Mouse (Mus musculus): ENCODE measurements around the gene Gm37419. TPM values are rescaled to one million over a fixed set of nuclear protein-coding genes. Genes with fewer than 3 reads are reported as not detected.

Gm37419 gene
- not detected in 2 replicates for polyA plus RNA-seq (2016; fragmentation: Nextera tagmentation; extraction: Ambion mirVana)

- H3K36me3 ChIP-seq (replicated peaks): no peaks in the 10 kb centered on the region
- H3K27me3 ChIP-seq: peaks cover 33% of the 10 kb centered on the region
- peak within 1 kb of the TSS; percentile 95 for H3K4me2 ChIP-seq
- H3K27ac ChIP-seq: peak within 1 kb of the TSS; percentile 98
- H3K9ac ChIP-seq: peak within 1 kb of the TSS; percentile 87
- no peaks in the 10 kb centered on the region for H3K9me3 ChIP-seq
- peak within 1 kb of the TSS; percentile 73 for H3K4me3 ChIP-seq (replicated peaks)
- under 1% methylated on average over 68 of the region's 68 CpGs for WGBS
- peaks cover 47% of the 10 kb centered on the region for H3K4me1 ChIP-seq
- ATAC-seq (ENCODE audit: low FRiP score): peak; percentile 89
Measured at GRCm38 (mm10) chr16:23988466-23989208, at the start of gene Gm37419, which contains the start of gene Bcl6. Gene Gm37419 (plus strand): TSS chr16:23988482. Gene Bcl6 (minus strand): TSS chr16:23988852.

DNA sequence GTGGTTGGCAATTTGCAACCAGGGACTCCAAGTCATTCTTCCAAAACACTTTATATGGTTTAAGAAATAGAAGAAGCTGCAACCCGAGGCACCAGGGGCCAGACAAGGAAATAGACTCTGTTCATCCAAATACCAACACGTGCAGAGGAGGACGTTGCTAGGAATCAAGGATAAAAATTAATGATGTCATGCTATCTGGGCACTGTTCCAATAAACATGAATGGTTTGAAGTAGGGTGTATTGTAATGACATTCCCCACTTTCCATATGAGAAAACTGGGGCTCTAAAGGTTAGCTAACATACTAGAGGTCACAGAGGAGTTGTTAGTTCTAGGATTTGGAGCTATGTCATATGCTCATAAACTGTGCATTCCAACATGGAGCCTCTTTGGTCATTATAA, 43.5 kb upstream of the Gm37419 start:
- Histone ChIP-seq H3K4me3 (replicated peaks) (no peak overlapping the region), H3K4me1 (no peaks in the 10 kb centered on the region), H3K4me2 (no peak overlapping the region), H3K27me3 (no peaks in the 10 kb centered on the region), H3K36me3 (replicated peaks) (no peaks in the 10 kb centered on the region), H3K27ac (no peak overlapping the region), H3K9ac (no peak overlapping the region), H3K9me3 (no peaks in the 10 kb centered on the region)
- no peak for ATAC-seq (ENCODE audit: low FRiP score)
- WGBS: 60% methylated on average over 3 of the region's 3 CpGs

- H3K4me2 ChIP-seq: no peak overlapping the region
- no peaks in the 10 kb centered on the region for H3K4me1 ChIP-seq
- no peak for ATAC-seq (ENCODE audit: low FRiP score)
- H3K27ac ChIP-seq: no peak overlapping the region
- no peaks in the 10 kb centered on the region for H3K27me3 ChIP-seq
- H3K9ac ChIP-seq: no peak overlapping the region
- no peak overlapping the region for H3K4me3 ChIP-seq (replicated peaks)
- no peaks in the 10 kb centered on the region for H3K36me3 ChIP-seq (replicated peaks)
- no peaks in the 10 kb centered on the region for H3K9me3 ChIP-seq
- 93% methylated on average over 6 of the region's 6 CpGs for WGBS
Measured at GRCm38 (mm10) chr16:23947654-23948053, 40.6 kb upstream of the Gm37419 start.

DNA sequence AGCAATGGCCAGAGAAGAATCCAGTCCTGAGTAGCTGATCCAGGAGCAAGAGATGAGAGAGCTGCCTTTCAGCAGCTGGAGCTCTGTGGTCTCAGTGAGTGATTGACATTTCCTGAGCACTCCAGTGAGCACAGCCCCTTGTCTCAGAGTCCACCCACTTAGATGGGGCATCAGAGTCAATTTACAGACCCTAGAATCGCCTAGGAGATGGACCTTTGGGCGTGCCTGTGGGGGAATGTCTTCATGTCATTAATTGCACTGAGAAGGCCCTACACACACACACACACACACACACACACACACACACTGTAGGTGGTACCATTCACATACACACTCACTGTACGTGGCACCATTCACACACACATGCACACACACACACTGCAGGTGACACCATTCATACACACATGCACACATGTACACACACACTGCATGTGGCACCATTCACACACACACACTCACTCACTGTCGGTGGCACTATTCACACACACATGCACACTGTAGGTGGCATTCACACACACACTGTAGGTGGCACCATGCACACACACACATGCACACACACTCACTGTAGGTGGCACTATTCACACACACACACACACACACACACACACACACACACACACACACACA, 36.1 kb upstream of the Gm37419 start:
- H3K9me3 ChIP-seq: no peaks in the 10 kb centered on the region
- 82% methylated on average over 4 of the region's 4 CpGs for WGBS
- H3K27me3 ChIP-seq: no peaks in the 10 kb centered on the region
- H3K9ac ChIP-seq: no peak overlapping the region
- H3K4me3 ChIP-seq (replicated peaks): no peak overlapping the region
- ATAC-seq (ENCODE audit: low FRiP score): 0 out of 2 replicates have a peak, but pooled peaks have one; percentile 27
- no peaks in the 10 kb centered on the region for H3K36me3 ChIP-seq (replicated peaks)
- no peak overlapping the region for H3K4me2 ChIP-seq
- no peaks in the 10 kb centered on the region for H3K4me1 ChIP-seq
- no peak overlapping the region for H3K27ac ChIP-seq

DNA sequence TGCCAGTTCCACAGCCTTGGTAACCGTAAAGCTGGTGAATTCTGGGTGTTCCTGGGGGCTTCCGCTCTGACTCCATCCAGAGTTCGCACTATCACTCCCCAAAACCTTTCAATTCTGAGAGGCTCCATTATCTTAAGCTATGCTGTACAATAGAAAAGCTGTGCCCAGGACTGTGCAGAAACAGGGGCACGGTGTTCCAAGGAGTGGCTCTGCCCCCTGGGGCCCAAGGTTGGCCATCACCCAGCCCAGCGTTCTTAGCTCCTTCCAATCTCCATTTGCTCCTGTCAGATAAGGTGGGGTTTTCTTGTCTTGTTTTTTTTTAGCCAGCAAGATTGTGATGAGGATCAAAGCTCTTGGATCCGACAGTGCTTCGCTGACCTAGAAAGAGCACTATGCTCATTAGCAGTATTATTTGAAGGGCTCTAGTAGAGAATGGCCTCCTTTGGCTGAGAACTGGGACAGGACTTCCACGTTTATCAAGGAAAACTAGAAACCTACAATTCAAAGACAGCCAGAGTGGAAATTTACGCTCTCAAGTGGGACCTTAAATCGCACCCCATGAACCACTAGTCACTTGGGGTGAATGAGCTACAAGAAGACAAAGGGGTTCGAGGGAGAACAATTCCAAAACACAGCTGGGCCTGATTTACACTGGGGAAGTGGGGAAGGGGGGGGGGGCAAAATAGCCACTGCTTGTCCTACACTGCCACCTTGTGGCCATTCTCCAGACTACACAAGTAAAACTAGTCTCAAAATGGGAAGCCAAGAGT, 34.9 kb upstream of the Gm37419 start:
- ATAC-seq (ENCODE audit: low FRiP score): peak; percentile 53; the same call in 1 of the 2 replicates
- no peaks in the 10 kb centered on the region for H3K9me3 ChIP-seq
- 46% methylated on average over 11 of the region's 11 CpGs for WGBS
- H3K36me3 ChIP-seq (replicated peaks): no peaks in the 10 kb centered on the region
- no peak overlapping the region for H3K4me2 ChIP-seq
- H3K4me1 ChIP-seq: no peaks in the 10 kb centered on the region
- no peak overlapping the region for H3K4me3 ChIP-seq (replicated peaks)
- no peaks in the 10 kb centered on the region for H3K27me3 ChIP-seq
- H3K9ac ChIP-seq: no peak overlapping the region
- H3K27ac ChIP-seq: no peak overlapping the region

- 11% methylated on average over 1 of the region's 1 CpGs for WGBS
- Histone ChIP-seq H3K4me1 (no peaks in the 10 kb centered on the region), H3K27me3 (no peaks in the 10 kb centered on the region), H3K4me2 (no peak overlapping the region), H3K9me3 (no peaks in the 10 kb centered on the region), H3K27ac (no peak overlapping the region), H3K9ac (no peak overlapping the region), H3K4me3 (replicated peaks) (no peak overlapping the region), H3K36me3 (replicated peaks) (no peaks in the 10 kb centered on the region)
- ATAC-seq (ENCODE audit: low FRiP score): peak; percentile 53; the same call in 1 of the 2 replicates
Measured at GRCm38 (mm10) chr16:23953959-23954260, 34.4 kb upstream of the Gm37419 start.

- no peaks in the 10 kb centered on the region for H3K36me3 ChIP-seq (replicated peaks)
- no peak overlapping the region for H3K4me3 ChIP-seq (replicated peaks)
- no peak overlapping the region for H3K27ac ChIP-seq
- H3K4me1 ChIP-seq: peaks cover 4% of the 10 kb centered on the region; the same call in 1 of the 2 replicates
- no peak overlapping the region for H3K4me2 ChIP-seq
- H3K9ac ChIP-seq: no peak overlapping the region
- no peaks in the 10 kb centered on the region for H3K9me3 ChIP-seq
- no peak for ATAC-seq (ENCODE audit: low FRiP score)
- H3K27me3 ChIP-seq: no peaks in the 10 kb centered on the region
Measured at GRCm38 (mm10) chr16:23958938-23959337, 29.3 kb upstream of the Gm37419 start.

DNA sequence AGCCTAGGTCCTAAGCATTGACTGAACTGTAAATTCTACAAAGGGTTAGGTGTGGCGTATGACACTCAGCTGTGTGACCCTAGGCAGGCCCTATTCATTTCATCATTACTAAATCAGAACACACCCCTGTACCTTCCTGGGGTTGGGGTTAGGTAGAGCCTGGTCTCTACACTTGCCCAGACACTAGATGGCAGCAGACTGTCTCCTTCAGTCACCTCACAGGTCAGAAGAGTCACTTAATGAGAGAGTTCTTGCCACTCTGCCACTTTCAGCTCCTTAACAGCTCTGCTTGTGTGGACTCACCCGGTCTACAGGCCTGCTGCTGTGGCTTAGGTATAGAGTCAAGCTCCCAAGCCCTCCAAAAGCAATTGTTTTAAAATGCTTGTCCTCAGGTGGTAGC, 25.9 kb upstream of the Gm37419 start:
- WGBS: 92% methylated on average over 2 of the region's 2 CpGs
- H3K36me3 ChIP-seq (replicated peaks): no peaks in the 10 kb centered on the region
- H3K27me3 ChIP-seq: no peaks in the 10 kb centered on the region
- peaks cover 14% of the 10 kb centered on the region for H3K4me1 ChIP-seq
- H3K9me3 ChIP-seq: no peaks in the 10 kb centered on the region
- no peak overlapping the region for H3K4me3 ChIP-seq (replicated peaks)
- no peak overlapping the region for H3K27ac ChIP-seq
- H3K9ac ChIP-seq: no peak overlapping the region
- no peak overlapping the region for H3K4me2 ChIP-seq
- ATAC-seq (ENCODE audit: low FRiP score): no peak

DNA sequence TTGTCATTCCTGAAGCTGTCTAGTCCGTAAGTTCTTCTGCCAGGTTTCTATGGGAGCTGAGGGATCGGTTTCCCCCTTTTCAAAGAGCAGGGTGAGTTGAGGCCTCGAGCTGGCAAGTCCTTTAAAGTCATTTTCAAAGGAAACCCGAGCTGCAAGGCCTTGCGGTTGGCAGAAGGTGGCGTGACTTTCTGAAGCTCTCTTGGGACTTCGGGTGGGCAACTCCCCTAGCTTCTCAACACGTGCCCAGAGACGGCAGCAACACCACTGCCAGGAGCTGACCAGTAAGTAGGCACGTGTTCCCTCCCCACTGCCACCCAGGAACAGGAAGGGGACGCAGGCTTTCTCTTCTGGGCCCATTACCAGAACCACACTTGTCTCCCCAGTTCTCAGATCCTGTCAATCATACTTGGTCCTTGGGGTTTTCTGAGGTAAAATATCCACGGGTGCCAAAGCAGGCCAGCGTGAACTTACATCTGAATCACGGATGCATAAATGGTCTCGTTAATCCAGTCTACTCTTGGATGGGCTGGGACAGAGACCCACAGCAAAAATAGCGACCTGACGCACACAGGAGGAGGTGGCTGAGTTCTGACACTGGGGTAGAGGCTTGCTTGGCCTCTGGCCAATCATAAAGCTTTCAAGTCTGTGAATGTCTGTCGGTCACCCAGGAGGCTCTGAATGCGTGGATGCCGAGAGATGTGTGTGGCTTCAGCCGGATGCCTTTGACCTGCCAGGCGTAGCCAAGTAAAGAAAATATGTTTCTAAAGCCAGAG, 24.2 kb upstream of the Gm37419 start:
- H3K27ac ChIP-seq: no peak overlapping the region
- H3K9ac ChIP-seq: no peak overlapping the region
- no peaks in the 10 kb centered on the region for H3K36me3 ChIP-seq (replicated peaks)
- H3K4me2 ChIP-seq: no peak overlapping the region
- peaks cover 14% of the 10 kb centered on the region for H3K4me1 ChIP-seq
- no peaks in the 10 kb centered on the region for H3K27me3 ChIP-seq
- H3K9me3 ChIP-seq: no peaks in the 10 kb centered on the region
- WGBS: 67% methylated on average over 22 of the region's 22 CpGs
- ATAC-seq (ENCODE audit: low FRiP score): no peak
- no peak overlapping the region for H3K4me3 ChIP-seq (replicated peaks)

GRCm38 (mm10) chr16:23964706-23965367, 23.4 kb upstream of the Gm37419 start:
- Histone ChIP-seq H3K4me3 (replicated peaks) (no peak overlapping the region), H3K27me3 (no peaks in the 10 kb centered on the region), H3K4me2 (no peak overlapping the region), H3K9me3 (no peaks in the 10 kb centered on the region), H3K27ac (no peak overlapping the region), H3K9ac (no peak overlapping the region), H3K36me3 (replicated peaks) (no peaks in the 10 kb centered on the region), H3K4me1 (peaks cover 14% of the 10 kb centered on the region)
- no peak for ATAC-seq (ENCODE audit: low FRiP score)
- 78% methylated on average over 14 of the region's 14 CpGs for WGBS

- Histone ChIP-seq H3K27ac (no peak overlapping the region), H3K4me1 (peaks cover 14% of the 10 kb centered on the region), H3K4me2 (no peak overlapping the region), H3K36me3 (replicated peaks) (no peaks in the 10 kb centered on the region), H3K9ac (no peak overlapping the region), H3K9me3 (no peaks in the 10 kb centered on the region), H3K27me3 (no peaks in the 10 kb centered on the region), H3K4me3 (replicated peaks) (no peak overlapping the region)
- ATAC-seq (ENCODE audit: low FRiP score): no peak
- 93% methylated on average over 14 of the region's 14 CpGs for WGBS
Measured at GRCm38 (mm10) chr16:23966066-23966465, 22.2 kb upstream of the Gm37419 start.

Measured in forebrain, embryonic 12.5 days (tissue).